Mouse (Mus musculus) liver, postnatal 0 days (tissue): ENCODE results near the gene Psmd11.
"Not testable (repeated sequence)": the region's sequence is repeated elsewhere in the genome, so short reads cannot be mapped to it uniquely, and the experiment has no call there.

Experiments
- CTCF ChIP-seq: sonication (generic); IDR thresholded peaks from 2 replicates; pipeline ENCODE4 v1.5.1; 2016; ENCODE audit warnings: antibody characterized with exemption, low read depth
- EP300 ChIP-seq: IDR thresholded peaks from 2 replicates; pipeline ENCODE4 v1.6.1; 2016; ENCODE audit warnings: antibody characterized with exemption, low read depth, mild to moderate bottlenecking

GRCm38 (mm10) chr11:80407878-80408277, 20.5 kb upstream of the Psmd11 start:
- not testable (repeated sequence) for TF ChIP-seq CTCF, EP300
